Mouse (Mus musculus) midbrain, embryonic 10.5 days (tissue): ENCODE results near the gene Mrps16. TPM values are rescaled to one million over a fixed set of nuclear protein-coding genes. Genes with fewer than 3 reads are reported as not detected.

Source experiments
- DNase-seq: peaks from one replicate; pipeline ENCODE4 v3.0.0-alpha.2; 2017; ENCODE audit warnings: low spot score
- H3K27ac ChIP-seq: fragments of 300-500 bp; sonication (generic); replicated peaks from 2 replicates; pipeline ENCODE4 v1.5.1; 2016; ENCODE audit warnings: mild to moderate bottlenecking
- H3K27me3 ChIP-seq: fragments of 300-500 bp; sonication (generic); 2 replicates; pipeline ENCODE4 v1.6.1; 2016; ENCODE audit warnings: low read depth, mild to moderate bottlenecking; ENCODE audit not compliant: poor library complexity, severe bottlenecking
- H3K36me3 ChIP-seq: fragments of 300-500 bp; sonication (generic); 2 replicates; pipeline ENCODE4 v1.6.1; 2016; ENCODE audit warnings: mild to moderate bottlenecking, moderate library complexity
- H3K4me1 ChIP-seq: fragments of 300-500 bp; sonication (generic); 2 replicates; pipeline ENCODE4 v1.6.1; 2016
- H3K4me3 ChIP-seq: fragments of 300-500 bp; sonication (generic); 2 replicates; pipeline ENCODE4 v1.5.1; 2016; ENCODE audit warnings: mild to moderate bottlenecking, moderate library complexity
- H3K9me3 ChIP-seq: fragments of 300-500 bp; sonication (generic); replicated peaks from 2 replicates; pipeline ENCODE4 v1.6.1; 2016; ENCODE audit warnings: mild to moderate bottlenecking
- WGBS: fragments of 180-500 bp; shearing (Covaris S2); methylation state at CpG from one replicate; pipeline ENCODE4 v1.1.7; 2016; 5-methylcytosine and 5-hydroxymethylcytosine counted together
- polyA plus RNA-seq: library from polyadenylated mRNA; unstranded; fragments of >200 nt; fragmentation: Nextera tagmentation; extraction: Ambion mirVana; gene quantifications from 2 replicates; pipeline ENCODE4 v1.2.1, GENCODE M21; 2016

Mrps16 gene
- 79.9 and 85.5 TPM in 2 replicates for polyA plus RNA-seq

GRCm38 (mm10) chr14:20393205-20393913, at the start of gene Mrps16:
Gene Mrps16, minus strand, starts transcription at chr14:20393634.
- WGBS: under 1% methylated on average over 68 of the region's 68 CpGs
- peaks cover 22% of the 10 kb centered on the region for H3K36me3 ChIP-seq
- H3K4me1 ChIP-seq: peaks cover 25% of the 10 kb centered on the region
- peak; percentile 96 for DNase-seq
- no peaks in the 10 kb centered on the region for H3K27me3 ChIP-seq
- no peaks in the 10 kb centered on the region for H3K9me3 ChIP-seq
- H3K27ac ChIP-seq: peak within 1 kb of the TSS; percentile 95
- H3K4me3 ChIP-seq: peak within 1 kb of the TSS; percentile 80

GRCm38 (mm10) chr14:20442252-20442651, 48.8 kb upstream of the Mrps16 start:
- no peaks in the 10 kb centered on the region for H3K27me3 ChIP-seq
- no peaks in the 10 kb centered on the region for H3K36me3 ChIP-seq
- H3K4me3 ChIP-seq: no peak overlapping the region
- WGBS: 71% methylated on average over 17 of the region's 17 CpGs
- no peak for DNase-seq
- H3K27ac ChIP-seq: no peak overlapping the region
- H3K4me1 ChIP-seq: peaks cover 8% of the 10 kb centered on the region
- H3K9me3 ChIP-seq: no peaks in the 10 kb centered on the region

- no peaks in the 10 kb centered on the region for H3K36me3 ChIP-seq
- peaks cover 1% of the 10 kb centered on the region; the same call in 1 of the 2 replicates for H3K4me1 ChIP-seq
- H3K27ac ChIP-seq: no peak overlapping the region
- no peaks in the 10 kb centered on the region for H3K27me3 ChIP-seq
- no peak for DNase-seq
- H3K4me3 ChIP-seq: no peak overlapping the region
- 76% methylated on average over 6 of the region's 6 CpGs for WGBS
- no peaks in the 10 kb centered on the region for H3K9me3 ChIP-seq
These were observed 43.5 kb upstream of the Mrps16 start for GRCm38 (mm10) chr14:20436976-20437375.

- no peaks in the 10 kb centered on the region for H3K36me3 ChIP-seq
- DNase-seq: no peak
- whole genome bisulfite sequencing: 90% methylated on average over 4 of the region's 4 CpGs
- no peak overlapping the region for H3K27ac ChIP-seq
- no peak overlapping the region for H3K4me3 ChIP-seq
- H3K9me3 ChIP-seq: no peaks in the 10 kb centered on the region
- H3K27me3 ChIP-seq: no peaks in the 10 kb centered on the region
- H3K4me1 ChIP-seq: no peaks in the 10 kb centered on the region
These were observed 39.0 kb upstream of the Mrps16 start for GRCm38 (mm10) chr14:20432420-20432819.

- WGBS: 89% methylated on average over 6 of the region's 6 CpGs
- Histone ChIP-seq H3K4me3 (no peak overlapping the region), H3K27ac (no peak overlapping the region), H3K4me1 (no peaks in the 10 kb centered on the region), H3K36me3 (no peaks in the 10 kb centered on the region), H3K9me3 (no peaks in the 10 kb centered on the region), H3K27me3 (no peaks in the 10 kb centered on the region)
- no peak for DNase-seq
These were observed 38.3 kb upstream of the Mrps16 start for GRCm38 (mm10) chr14:20431726-20432125.

- no peak overlapping the region for H3K4me3 ChIP-seq
- DNase-seq: no peak
- 69% methylated on average over 1 of the region's 1 CpGs for WGBS
- H3K9me3 ChIP-seq: no peaks in the 10 kb centered on the region
- H3K4me1 ChIP-seq: no peaks in the 10 kb centered on the region
- no peak overlapping the region for H3K27ac ChIP-seq
- no peaks in the 10 kb centered on the region for H3K27me3 ChIP-seq
- no peaks in the 10 kb centered on the region for H3K36me3 ChIP-seq
These were observed 36.4 kb upstream of the Mrps16 start for GRCm38 (mm10) chr14:20429833-20430232.

- Histone ChIP-seq H3K27ac (no peak overlapping the region), H3K4me1 (no peaks in the 10 kb centered on the region), H3K4me3 (no peak overlapping the region), H3K9me3 (no peaks in the 10 kb centered on the region), H3K27me3 (no peaks in the 10 kb centered on the region), H3K36me3 (no peaks in the 10 kb centered on the region)
- 37% methylated on average over 1 of the region's 1 CpGs for WGBS
- no peak for DNase-seq
These were observed 35.2 kb upstream of the Mrps16 start for GRCm38 (mm10) chr14:20428593-20428992.

- no peak for DNase-seq
- H3K4me1 ChIP-seq: no peaks in the 10 kb centered on the region
- H3K4me3 ChIP-seq: no peak overlapping the region
- H3K36me3 ChIP-seq: no peaks in the 10 kb centered on the region
- 92% methylated on average over 6 of the region's 6 CpGs for WGBS
- no peak overlapping the region for H3K27ac ChIP-seq
- no peaks in the 10 kb centered on the region for H3K9me3 ChIP-seq
- no peaks in the 10 kb centered on the region for H3K27me3 ChIP-seq
These were observed 29.6 kb upstream of the Mrps16 start for GRCm38 (mm10) chr14:20423046-20423445.

- H3K36me3 ChIP-seq: no peaks in the 10 kb centered on the region
- no peak overlapping the region for H3K4me3 ChIP-seq
- no peaks in the 10 kb centered on the region for H3K27me3 ChIP-seq
- DNase-seq: no peak
- H3K27ac ChIP-seq: no peak overlapping the region
- 81% methylated on average over 7 of the region's 7 CpGs for WGBS
- H3K4me1 ChIP-seq: no peaks in the 10 kb centered on the region
- no peaks in the 10 kb centered on the region for H3K9me3 ChIP-seq
These were observed 28.8 kb upstream of the Mrps16 start for GRCm38 (mm10) chr14:20422257-20422656.

- Histone ChIP-seq H3K36me3 (no peaks in the 10 kb centered on the region), H3K4me3 (no peak overlapping the region), H3K27ac (no peak overlapping the region), H3K4me1 (no peaks in the 10 kb centered on the region), H3K27me3 (no peaks in the 10 kb centered on the region), H3K9me3 (no peaks in the 10 kb centered on the region)
- no peak for DNase-seq
- 37% methylated on average over 1 of the region's 1 CpGs for WGBS
These were observed 6.6 kb upstream of the Mrps16 start for GRCm38 (mm10) chr14:20400071-20400470.

GRCm38 (mm10) chr14:20398864-20399263, 5.4 kb upstream of the Mrps16 start:
- H3K36me3 ChIP-seq: no peaks in the 10 kb centered on the region
- no peak overlapping the region for H3K27ac ChIP-seq
- H3K4me1 ChIP-seq: peaks cover 6% of the 10 kb centered on the region
- WGBS: 57% methylated on average over 4 of the region's 4 CpGs
- no peaks in the 10 kb centered on the region for H3K27me3 ChIP-seq
- no peak for DNase-seq
- no peaks in the 10 kb centered on the region for H3K9me3 ChIP-seq
- H3K4me3 ChIP-seq: no peak overlapping the region

GRCm38 (mm10) chr14:20397220-20397619, 3.8 kb upstream of the Mrps16 start:
- H3K4me1 ChIP-seq: peaks cover 18% of the 10 kb centered on the region
- 87% methylated on average over 9 of the region's 9 CpGs for WGBS
- H3K27me3 ChIP-seq: no peaks in the 10 kb centered on the region
- no peak for DNase-seq
- no peaks in the 10 kb centered on the region for H3K9me3 ChIP-seq
- no peaks in the 10 kb centered on the region for H3K36me3 ChIP-seq
- H3K27ac ChIP-seq: no peak overlapping the region
- H3K4me3 ChIP-seq: no peak overlapping the region

GRCm38 (mm10) chr14:20392326-20392725, 1.1 kb downstream of the Mrps16 start:
- no peaks in the 10 kb centered on the region for H3K9me3 ChIP-seq
- H3K4me1 ChIP-seq: peaks cover 35% of the 10 kb centered on the region
- WGBS: 79% methylated on average over 4 of the region's 4 CpGs
- no peak overlapping the region for H3K4me3 ChIP-seq
- DNase-seq: no peak
- no peak overlapping the region for H3K27ac ChIP-seq
- peaks cover 27% of the 10 kb centered on the region for H3K36me3 ChIP-seq
- H3K27me3 ChIP-seq: no peaks in the 10 kb centered on the region
